Mouse (Mus musculus): ENCODE measurements at regions not wholly inside any gene's neighbourhood (a gene's known extent, or its start where the extent isn't known, plus 50 kb on each side); places are given as distances from the start of the nearest gene placed in this dataset.
"Not testable (repeated sequence)": the region's sequence is repeated elsewhere in the genome, so short reads cannot be mapped to it uniquely, and the experiment has no call there.

- no peak for DNase-seq
These were observed 113.0 kb upstream of the Gm12728 start for GRCm38 (mm10) chr4:105676690-105677089.

GRCm38 (mm10) chr4:105690716-105691115 is 99.0 kb upstream of the Gm12728 start:
- no peak for DNase-seq

- no peak for DNase-seq
These were observed 97.3 kb upstream of the Gm12728 start for GRCm38 (mm10) chr4:105692380-105692779.

- no peak for DNase-seq
These were observed 93.8 kb upstream of the Gm12728 start for GRCm38 (mm10) chr4:105695895-105696294.

- DNase-seq = no peak
These were observed 92.5 kb upstream of the Gm12728 start for GRCm38 (mm10) chr4:105697123-105697522.

- DNase-seq = no peak
These were observed 87.6 kb upstream of the Gm12728 start for GRCm38 (mm10) chr4:105702036-105702435.

GRCm38 (mm10) chr4:105703408-105703807 is 86.3 kb upstream of the Gm12728 start:
- no peak for DNase-seq

- DNase-seq = no peak
These were observed 85.4 kb upstream of the Gm12728 start for GRCm38 (mm10) chr4:105704271-105704670.

- no peak for DNase-seq
These were observed 83.7 kb upstream of the Gm12728 start for GRCm38 (mm10) chr4:105705996-105706395.

- no peak for DNase-seq
These were observed 81.4 kb upstream of the Gm12728 start for GRCm38 (mm10) chr4:105708080-105708796.

GRCm38 (mm10) chr4:105713956-105714355 is 75.7 kb upstream of the Gm12728 start:
- DNase-seq = no peak

GRCm38 (mm10) chr4:105718080-105718479 is 71.6 kb upstream of the Gm12728 start:
- no peak for DNase-seq

- no peak for DNase-seq
These were observed 61.0 kb upstream of the Gm12728 start for GRCm38 (mm10) chr4:105728696-105729095.

GRCm38 (mm10) chr4:105730900-105731299 is 58.8 kb upstream of the Gm12728 start:
- DNase-seq = no peak

GRCm38 (mm10) chr4:105735116-105735515 is 54.6 kb upstream of the Gm12728 start:
- not testable (repeated sequence) for DNase-seq
